Mouse (Mus musculus) ES-Bruce4 (cell line): ENCODE results near the gene Tmem174. TPM values are rescaled to one million over a fixed set of nuclear protein-coding genes. Genes with fewer than 3 reads are reported as not detected.

ENCODE experiments used
- H3K27ac ChIP-seq: 2 replicates; pipeline ENCODE4 v1.5.1; 2012; ENCODE audit warnings: low read length, inconsistent platforms; ENCODE audit not compliant: insufficient read depth
- H3K27me3 ChIP-seq: 2 replicates; pipeline ENCODE4 v1.6.1; 2012; ENCODE audit warnings: mild to moderate bottlenecking, low read length, inconsistent platforms; ENCODE audit not compliant: control insufficient read depth, poor library complexity, insufficient read depth, severe bottlenecking
- H3K36me3 ChIP-seq: 2 replicates; pipeline ENCODE4 v1.6.1; 2012; ENCODE audit warnings: inconsistent platforms, mild to moderate bottlenecking, low read length, moderate library complexity; ENCODE audit not compliant: control insufficient read depth, poor library complexity, insufficient read depth, severe bottlenecking
- H3K4me1 ChIP-seq: one replicate; pipeline ENCODE4 v1.8.1; 2011; ENCODE audit warnings: low read length; ENCODE audit not compliant: control insufficient read depth, insufficient read depth
- H3K4me3 ChIP-seq: 2 replicates; pipeline ENCODE4 v1.5.1; 2011; ENCODE audit warnings: low read depth, mild to moderate bottlenecking, low read length
- H3K9ac ChIP-seq: 2 replicates; pipeline ENCODE4 v1.6.1; 2012; ENCODE audit warnings: low read depth, mild to moderate bottlenecking, inconsistent platforms; ENCODE audit not compliant: poor library complexity, severe bottlenecking
- H3K9me3 ChIP-seq: replicated peaks from 2 replicates; pipeline ENCODE4 v1.6.1; 2012; ENCODE audit warnings: mild to moderate bottlenecking, low read length, inconsistent platforms; ENCODE audit not compliant: control insufficient read depth, poor library complexity, insufficient read depth, severe bottlenecking
- CTCF ChIP-seq: IDR thresholded peaks from one replicate; pipeline ENCODE4 v1.8.1; 2011; ENCODE audit warnings: low read depth, low read length
- EP300 ChIP-seq: IDR thresholded peaks from 2 replicates; pipeline ENCODE4 v1.6.1; 2011; ENCODE audit warnings: low read depth, low read length; ENCODE audit not compliant: insufficient read depth
- POLR2A ChIP-seq: IDR thresholded peaks from one replicate; pipeline ENCODE4 v1.8.1; 2011; ENCODE audit warnings: low read length; ENCODE audit not compliant: insufficient read depth
- polyA plus RNA-seq: library from polyadenylated mRNA; stranded (reverse); fragments of >200 nt; gene quantifications from 2 replicates; pipeline ENCODE4 v1.2.4, GENCODE M21; 2011; ENCODE audit warnings: low read depth; ENCODE audit not compliant: missing spikeins, insufficient read depth, insufficient read length

Tmem174 gene
- polyA plus RNA-seq, 1 experiment, result not detected

DNA sequence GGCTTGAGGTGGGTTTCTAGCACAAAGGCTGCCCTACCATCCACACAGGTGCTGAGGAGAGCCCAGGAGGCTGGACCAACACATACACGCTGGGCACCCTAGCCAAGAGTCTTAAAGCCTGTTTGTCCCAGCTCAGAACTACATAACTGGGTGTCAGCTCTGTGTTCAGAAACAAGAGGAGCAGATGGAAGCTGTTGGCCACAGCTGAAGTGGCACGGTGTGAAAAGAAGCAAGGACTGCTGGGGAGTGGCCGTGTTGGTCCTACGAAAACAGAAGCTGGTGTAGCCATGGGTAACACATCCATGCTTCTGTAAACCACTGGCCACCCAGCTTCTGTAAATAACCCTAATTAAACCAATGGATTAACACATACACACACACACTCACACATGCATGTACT lies 18.1 kb upstream of the Tmem174 start:
- no peak for TF ChIP-seq CTCF
- no peak for TF ChIP-seq EP300
- TF ChIP-seq POLR2A, result no peak
- no peak overlapping the region for H3K27ac ChIP-seq
- H3K36me3 ChIP-seq, result no peaks in the 10 kb centered on the region
- no peak overlapping the region for H3K9ac ChIP-seq
- no peaks in the 10 kb centered on the region for H3K4me1 ChIP-seq
- H3K9me3 ChIP-seq, result no peaks in the 10 kb centered on the region
- no peak overlapping the region for H3K4me3 ChIP-seq
- H3K27me3 ChIP-seq, result no peaks in the 10 kb centered on the region

DNA sequence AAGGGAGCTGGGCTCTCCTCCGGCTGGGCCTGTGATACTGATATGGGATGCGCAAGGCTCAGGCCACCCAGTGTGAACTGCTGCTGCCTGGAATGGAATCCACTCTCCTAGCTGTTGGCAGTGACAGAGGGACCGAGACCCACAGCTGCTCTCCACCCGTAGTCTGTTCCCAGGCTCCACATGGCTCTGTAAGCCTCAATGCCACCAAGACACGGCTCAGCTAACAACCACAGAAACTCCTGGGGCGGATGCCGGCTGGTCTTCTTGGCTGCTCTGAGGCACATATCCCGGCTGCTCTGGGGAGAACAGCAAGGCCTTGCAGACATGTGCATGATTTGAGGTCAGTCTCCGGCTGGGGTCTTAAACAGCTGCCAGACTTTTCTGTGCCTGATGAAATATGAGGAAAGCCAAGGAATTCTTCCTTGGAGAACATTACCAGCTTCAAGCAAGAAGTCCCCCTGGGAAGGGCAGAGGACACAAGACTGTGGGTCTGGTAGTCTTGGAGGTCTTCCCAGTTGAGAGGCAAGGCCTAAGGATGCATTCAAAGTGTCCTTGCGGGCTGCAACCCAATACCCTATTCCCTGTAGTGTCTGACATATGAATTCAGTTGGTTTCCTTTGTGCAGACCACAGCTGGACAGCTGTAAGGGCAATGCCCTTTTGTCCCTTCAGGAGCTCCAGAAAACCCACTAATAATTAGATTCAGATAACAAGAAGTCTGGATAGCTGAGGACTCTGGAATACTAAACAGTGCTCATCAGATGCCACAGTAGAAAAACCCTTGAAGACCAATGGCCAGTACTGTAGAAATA lies 17.1 kb upstream of the Tmem174 start:
- no peaks in the 10 kb centered on the region for H3K27me3 ChIP-seq
- TF ChIP-seq CTCF, result no peak
- TF ChIP-seq POLR2A, result no peak
- TF ChIP-seq EP300, result no peak
- H3K9me3 ChIP-seq, result no peaks in the 10 kb centered on the region
- H3K9ac ChIP-seq, result no peak overlapping the region
- H3K36me3 ChIP-seq, result no peaks in the 10 kb centered on the region
- H3K27ac ChIP-seq, result no peak overlapping the region
- no peaks in the 10 kb centered on the region for H3K4me1 ChIP-seq
- no peak overlapping the region for H3K4me3 ChIP-seq

GRCm38 (mm10) chr13:98652194-98652593 lies 15.0 kb upstream of the Tmem174 start:
- no peaks in the 10 kb centered on the region for H3K27me3 ChIP-seq
- no peak overlapping the region for H3K27ac ChIP-seq
- H3K4me3 ChIP-seq, result no peak overlapping the region
- TF ChIP-seq POLR2A, result no peak
- no peak for TF ChIP-seq EP300
- TF ChIP-seq CTCF, result no peak
- no peak overlapping the region for H3K9ac ChIP-seq
- no peaks in the 10 kb centered on the region for H3K36me3 ChIP-seq
- no peaks in the 10 kb centered on the region for H3K9me3 ChIP-seq
- no peaks in the 10 kb centered on the region for H3K4me1 ChIP-seq

DNA sequence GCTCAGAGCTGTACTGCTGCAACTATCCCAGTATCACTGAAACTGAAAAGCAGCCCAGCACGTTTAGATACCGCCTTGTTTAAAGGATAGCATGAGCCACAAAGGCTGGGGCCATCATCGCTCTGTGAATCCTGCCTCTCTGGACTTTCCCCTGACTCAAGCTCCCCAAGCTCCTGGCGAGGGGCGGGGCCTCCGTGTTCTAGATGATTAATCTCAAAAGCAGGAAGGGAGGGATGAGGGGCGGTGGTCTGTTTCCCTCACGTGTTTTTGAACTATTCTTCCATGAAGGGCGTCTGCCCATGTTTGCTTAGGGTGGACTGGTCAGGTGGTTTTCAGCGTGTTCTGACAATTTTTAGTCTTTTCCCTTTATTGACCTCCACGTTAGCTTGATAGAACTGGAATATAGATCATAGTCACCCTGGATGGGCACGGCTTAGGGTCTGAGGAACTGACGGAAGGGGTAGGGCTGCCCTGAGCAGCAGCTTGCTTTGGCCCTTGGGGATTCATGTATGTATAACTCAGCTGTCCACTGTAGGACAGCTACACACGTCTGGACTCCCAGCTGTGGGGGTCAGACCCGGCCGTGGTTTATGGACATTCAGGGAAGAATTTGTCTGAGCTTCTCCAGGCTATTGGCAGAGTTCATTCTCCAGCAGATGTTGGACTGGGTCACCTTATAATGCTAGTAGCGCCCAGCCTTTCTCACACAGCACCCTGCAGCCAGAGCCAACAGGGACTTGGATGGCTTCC lies 14.2 kb upstream of the Tmem174 start:
- Histone ChIP-seq H3K9ac (no peak overlapping the region), H3K4me1 (no peaks in the 10 kb centered on the region), H3K27me3 (no peaks in the 10 kb centered on the region), H3K9me3 (no peaks in the 10 kb centered on the region), H3K27ac (no peak overlapping the region), H3K4me3 (no peak overlapping the region), H3K36me3 (no peaks in the 10 kb centered on the region)
- TF ChIP-seq CTCF, result no peak

GRCm38 (mm10) chr13:98647775-98648568 lies 10.8 kb upstream of the Tmem174 start:
- H3K27ac ChIP-seq, result no peak overlapping the region
- H3K4me1 ChIP-seq, result no peaks in the 10 kb centered on the region
- no peak overlapping the region for H3K9ac ChIP-seq
- no peaks in the 10 kb centered on the region for H3K27me3 ChIP-seq
- no peak for TF ChIP-seq CTCF
- no peak for TF ChIP-seq EP300
- TF ChIP-seq POLR2A, result no peak
- no peaks in the 10 kb centered on the region for H3K9me3 ChIP-seq
- no peak overlapping the region for H3K4me3 ChIP-seq
- no peaks in the 10 kb centered on the region for H3K36me3 ChIP-seq
